19 mouse cellular contexts compared by ENCODE assay signal in the genomic region with DNA sequence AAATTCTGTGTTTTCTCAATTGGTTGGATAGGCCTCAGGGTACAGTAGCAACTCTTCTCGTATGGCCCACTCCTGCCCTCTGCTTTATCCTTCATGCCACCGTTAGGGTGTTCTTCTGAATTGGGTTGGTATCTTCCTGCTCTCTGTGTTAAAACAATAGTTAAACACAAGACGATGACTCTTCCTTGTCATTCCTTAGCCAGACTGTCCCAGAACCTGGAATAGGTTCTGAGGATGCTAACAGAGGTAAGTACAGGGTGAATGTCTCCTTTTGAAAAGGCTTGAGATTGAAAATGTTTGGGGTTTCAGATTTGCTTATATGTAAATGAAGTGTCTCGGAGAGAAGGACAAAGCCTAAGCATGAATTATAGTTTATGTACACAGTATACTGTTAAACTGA. TPM values are rescaled to one million over a fixed set of nuclear protein-coding genes. Genes with fewer than 3 reads are reported as not detected.
DNase-seq lines count a peak whose midpoint lies in the region; ATAC-seq and TF ChIP-seq lines count a peak whose summit lies in the region.
"Had no signal": no experiment of that assay in that cellular context is flagged by ENCODE, and none has a peak within 500 bp of the region (broad histone marks: within the 10 kb centered on the region; RNA-seq: fewer than 3 reads in every experiment).

No protein-coding gene starts in this region.

- H3K4me3 ChIP-seq in heart, adult 2 months: peak overlapping the region; percentile 51
- H3K4me3 ChIP-seq in megakaryocyte, embryonic 14.5 days (replicated peaks): peak overlapping the region; percentile 88
- H3K4me3 ChIP-seq in liver, embryonic 13.5 days (replicated peaks): no peak overlapping the region
- H3K4me3 ChIP-seq: forebrain, embryonic 15.5 days; hindbrain, embryonic 13.5 days; midbrain, embryonic 15.5 days had no signal

- H3K27ac ChIP-seq in heart, adult 2 months: peak overlapping the region; percentile 73
- H3K27ac ChIP-seq in liver, embryonic 13.5 days: no peak overlapping the region
- H3K27ac ChIP-seq: forebrain, embryonic 15.5 days; hindbrain, embryonic 13.5 days; midbrain, embryonic 15.5 days had no signal

- no peak for ATAC-seq in megakaryocyte, adult 5-6 weeks (ENCODE audit: poor library complexity, severe bottlenecking)
- ATAC-seq in liver, embryonic 13.5 days (ENCODE audit: low read depth): no peak
- ATAC-seq: forebrain, embryonic 15.5 days; midbrain, embryonic 15.5 days had no signal

- peaks cover 10% of the 10 kb centered on the region for H3K4me1 ChIP-seq in heart, adult 2 months (ENCODE audit: control insufficient read depth, insufficient read depth, low read length)
- peaks cover 32% of the 10 kb centered on the region for H3K4me1 ChIP-seq in megakaryocyte, embryonic 14.5 days
- H3K4me1 ChIP-seq in liver, embryonic 13.5 days (replicated peaks): peaks cover 26% of the 10 kb centered on the region
- H3K4me1 ChIP-seq: forebrain, embryonic 15.5 days; hindbrain, embryonic 13.5 days; midbrain, embryonic 15.5 days had no signal

- no peak for TF ChIP-seq POLR2A in heart, adult 2 months (IDR thresholded peaks at IDR 0.05; ENCODE audit: insufficient read depth, low read depth, low read length)

- no peaks in the 10 kb centered on the region for H3K27me3 ChIP-seq in heart, adult 2 months (ENCODE audit: control insufficient read depth, insufficient read depth, low read length)
- H3K27me3 ChIP-seq in megakaryocyte, embryonic 14.5 days (replicated peaks): no peaks in the 10 kb centered on the region
- H3K27me3 ChIP-seq in liver, embryonic 13.5 days: no peaks in the 10 kb centered on the region
- no peaks in the 10 kb centered on the region for H3K27me3 ChIP-seq in splenic B cell, adult 2 months (ENCODE audit: control insufficient read depth, insufficient read depth, low read length, poor library complexity, severe bottlenecking)
- H3K27me3 ChIP-seq: forebrain, embryonic 15.5 days; hindbrain, embryonic 13.5 days; midbrain, embryonic 15.5 days had no signal

- WGBS in heart, adult 2 months: 43% methylated on average over 4 of the region's 4 CpGs
- 75% methylated on average over 4 of the region's 4 CpGs for WGBS in liver, embryonic 13.5 days (ENCODE audit: insufficient replicate concordance)

- H3K9me3 ChIP-seq in megakaryocyte, embryonic 14.5 days: peaks cover 4% of the 10 kb centered on the region; the same call in 1 of the 2 replicates
- no peaks in the 10 kb centered on the region for H3K9me3 ChIP-seq in liver, embryonic 13.5 days (replicated peaks)
- H3K9me3 ChIP-seq: forebrain, embryonic 15.5 days; G1E; hindbrain, embryonic 13.5 days; midbrain, embryonic 15.5 days had no signal

- H3K4me2 ChIP-seq in liver, embryonic 13.5 days: peak overlapping the region; percentile 59
- H3K4me2 ChIP-seq: forebrain, embryonic 15.5 days; hindbrain, embryonic 13.5 days; midbrain, embryonic 15.5 days had no signal

- no peak for TF ChIP-seq EP300 in heart, adult 2 months (IDR thresholded peaks at IDR 0.05; ENCODE audit: insufficient read depth, low read depth, low read length)

- intact Hi-C loops in heart, adult 2 months (cut with DNase I): no loop called here

- H3K9ac ChIP-seq in heart, adult 2 months (ENCODE audit: low read depth, low read length): peak overlapping the region; percentile 48; the same call in 1 of the 2 replicates
- H3K9ac ChIP-seq in liver, embryonic 13.5 days: peak overlapping the region; percentile 40; the same call in 1 of the 2 replicates
- H3K9ac ChIP-seq: forebrain, embryonic 15.5 days; hindbrain, embryonic 13.5 days; midbrain, embryonic 15.5 days had no signal

- peaks cover 2% of the 10 kb centered on the region; the same call in 1 of the 2 replicates for H3K79me2 ChIP-seq in heart, adult 2 months (replicated peaks; ENCODE audit: control insufficient read depth, insufficient read depth, low read length)

- TF ChIP-seq CTCF in heart, adult 2 months (IDR thresholded peaks at IDR 0.05): no peak

- peaks cover 12% of the 10 kb centered on the region for H3K36me3 ChIP-seq in heart, adult 2 months (ENCODE audit: control insufficient read depth, insufficient read depth, low read length)
- H3K36me3 ChIP-seq in megakaryocyte, embryonic 14.5 days (replicated peaks; ENCODE audit: low read length): peaks cover 21% of the 10 kb centered on the region
- peaks cover 19% of the 10 kb centered on the region for H3K36me3 ChIP-seq in liver, embryonic 13.5 days
- peaks cover 2% of the 10 kb centered on the region for H3K36me3 ChIP-seq in splenic B cell, adult 2 months (ENCODE audit: control insufficient read depth, insufficient read depth, low read length, poor library complexity, severe bottlenecking)

- DNase-seq in heart, adult 2 months: no peak
- no peak for DNase-seq in heart, adult 9 months (ENCODE audit: low spot score in 2 of 2)
- DNase-seq in liver, embryonic 13.5 days: no peak
- DNase-seq in splenic B cell, adult 2 months (ENCODE audit: low read depth, low spot score): peak; percentile 25
- DNase-seq in layer of hippocampus, postnatal 25 days (ENCODE audit: extremely low spot score in 1 of 2, low spot score in 1 of 2): no peak
- no peak for DNase-seq in kidney, adult 11 months
- DNase-seq: adrenal gland, postnatal 14 days; cerebellum, postnatal 10 days; embryo, embryonic 11 days; gastrocnemius, postnatal 14 days; kidney, adult 18-20 months; kidney, postnatal 14 days; lung, postnatal 4 days had no signal

RNA-seq across cellular contexts. Expression of gene Eea1, which starts 30.9 kb away (rescaled TPM):
- 10 to 100 TPM; 30.3 to 30.9 TPM for total RNA-seq in heart, adult 2 months (2021)
- polyA plus RNA-seq in heart, adult 2 months (2012; rRNA removed): 3.1 and 6.6 TPM in 2 replicates
- 2.4 and 3.5 TPM in 2 replicates for polyA plus RNA-seq in megakaryocyte, embryonic 14.5 days (2012; ENCODE audit: insufficient read depth, low replicate concordance)
- 22.1 and 22.6 TPM in 2 replicates for total RNA-seq in megakaryocyte, adult 5-6 weeks (2015)
- total RNA-seq in megakaryocyte, adult 5-6 weeks (2017): 33.3 and 36.7 TPM in 2 replicates
- 10.3 and 10.6 TPM in 2 replicates for polyA plus RNA-seq in liver, embryonic 13.5 days (2015; fragmentation: Nextera tagmentation; extraction: Ambion mirVana)
- total RNA-seq in layer of hippocampus, postnatal 25 days (2021): 10 to 100 TPM; 31.7 to 33.4 TPM
